Mouse (Mus musculus) lung, postnatal 4 days (tissue): Measurements from ENCODE around the gene Ubr2.

Experiments
- DNase-seq, 2 experiments: peaks; one replicate each; pipeline ENCODE4 v3.0.0; 2021

Ubr2 gene

GRCm38 (mm10) chr17:47002401-47002800 lies 8.0 kb downstream of the Ubr2 start:
- no peak for DNase-seq

GRCm38 (mm10) chr17:46998840-46999239 lies 11.5 kb downstream of the Ubr2 start:
- no peak for DNase-seq

- no peak for DNase-seq
Measured at GRCm38 (mm10) chr17:46996484-46996883, 13.9 kb downstream of the Ubr2 start.

- DNase-seq: no peak
Measured at GRCm38 (mm10) chr17:46995621-46996020, 14.7 kb downstream of the Ubr2 start.

- peak; percentile 42 to 49 for DNase-seq
Measured at GRCm38 (mm10) chr17:46994641-46995398, 15.5 kb downstream of the Ubr2 start.

- no peak for DNase-seq
Measured at GRCm38 (mm10) chr17:46993625-46994024, 16.7 kb downstream of the Ubr2 start.

GRCm38 (mm10) chr17:46987631-46988030 lies 22.7 kb downstream of the Ubr2 start:
- DNase-seq: no peak

GRCm38 (mm10) chr17:46980050-46980449 lies 30.3 kb downstream of the Ubr2 start:
- DNase-seq: no peak

- peak; percentile 35 to 72 for DNase-seq
Measured at GRCm38 (mm10) chr17:46975183-46975582, 35.2 kb downstream of the Ubr2 start.

- no peak for DNase-seq
Measured at GRCm38 (mm10) chr17:46972603-46973002, 37.8 kb downstream of the Ubr2 start.

GRCm38 (mm10) chr17:46966892-46967291 lies 43.5 kb downstream of the Ubr2 start:
- no peak for DNase-seq

GRCm38 (mm10) chr17:46963186-46963585 lies 47.2 kb downstream of the Ubr2 start:
- DNase-seq: no peak

GRCm38 (mm10) chr17:46962153-46962552 lies 48.2 kb downstream of the Ubr2 start:
- DNase-seq: no peak

GRCm38 (mm10) chr17:46960216-46960615 lies 50.1 kb downstream of the Ubr2 start:
- DNase-seq: no peak

- DNase-seq: no peak
Measured at GRCm38 (mm10) chr17:46958045-46958444, 52.3 kb downstream of the Ubr2 start.

GRCm38 (mm10) chr17:46946276-46946675 lies 64.1 kb downstream of the Ubr2 start:
- DNase-seq: no peak

- no peak for DNase-seq
Measured at GRCm38 (mm10) chr17:46942421-46942820, 67.9 kb downstream of the Ubr2 start.

GRCm38 (mm10) chr17:46940461-46940860 lies 69.9 kb downstream of the Ubr2 start:
- no peak for DNase-seq

GRCm38 (mm10) chr17:46933557-46934348 lies 76.6 kb downstream of the Ubr2 start:
- DNase-seq: peak; percentile 40 to 57

- DNase-seq: no peak
Measured at GRCm38 (mm10) chr17:46932961-46933360, 77.4 kb downstream of the Ubr2 start.

- no peak for DNase-seq
Measured at GRCm38 (mm10) chr17:46929897-46930296, 80.5 kb downstream of the Ubr2 start.

GRCm38 (mm10) chr17:46929277-46929676 lies 81.1 kb downstream of the Ubr2 start:
- no peak for DNase-seq

GRCm38 (mm10) chr17:46927781-46928180 lies 82.6 kb downstream of the Ubr2 start:
- no peak for DNase-seq

- DNase-seq: no peak
Measured at GRCm38 (mm10) chr17:46926941-46927340, 83.4 kb downstream of the Ubr2 start.
